In genomic region chr4:125709716-125710115, GRCm38 (mm10) we compare ENCODE assay signal across 25 mouse cellular contexts.
"Had no signal": no experiment of that assay in that cellular context is flagged by ENCODE, and none has a peak within 500 bp of the region (broad histone marks: within the 10 kb centered on the region; RNA-seq: fewer than 3 reads in every experiment).

No protein-coding gene starts in this region.

- H3K9ac ChIP-seq: heart, embryonic 12.5 days; hindbrain, embryonic 12.5 days; hindbrain, embryonic 14.5 days; intestine, embryonic 15.5 days; limb, embryonic 12.5 days; liver, embryonic 13.5 days; liver, embryonic 15.5 days; liver, postnatal 0 days had no signal

- ATAC-seq: hindbrain, embryonic 16.5 days; inflammation-experienced regulatory T-cells, adult 6 months; intestine, embryonic 15.5 days; intestine, postnatal 0 days; liver, postnatal 0 days had no signal

- H3K36me3 ChIP-seq: heart, embryonic 12.5 days; intestine, embryonic 15.5 days; limb, embryonic 10.5 days; limb, embryonic 12.5 days; liver, embryonic 13.5 days; liver, embryonic 15.5 days had no signal

- H3K4me1 ChIP-seq: intestine, embryonic 15.5 days; liver, embryonic 13.5 days; liver, embryonic 15.5 days had no signal

- H3K27ac ChIP-seq: gastrocnemius, adult 2 months; heart, adult 2 months; hindbrain, embryonic 12.5 days; hindbrain, embryonic 14.5 days; intestine, embryonic 15.5 days; layer of hippocampus, adult 2 months; left cerebral cortex, adult 2 months; limb, embryonic 10.5 days; limb, embryonic 12.5 days; liver, embryonic 13.5 days; liver, embryonic 15.5 days had no signal

- H3K4me3 ChIP-seq: gastrocnemius, adult 2 months; heart, adult 2 months; heart, embryonic 12.5 days; hindbrain, embryonic 12.5 days; intestine, embryonic 15.5 days; layer of hippocampus, adult 2 months; left cerebral cortex, adult 2 months; limb, embryonic 10.5 days; limb, embryonic 12.5 days; liver, embryonic 13.5 days; liver, embryonic 15.5 days had no signal

- H3K4me2 ChIP-seq: heart, embryonic 12.5 days; hindbrain, embryonic 12.5 days; hindbrain, embryonic 14.5 days; intestine, embryonic 15.5 days; limb, embryonic 12.5 days; liver, embryonic 11.5 days; liver, embryonic 13.5 days; liver, embryonic 15.5 days had no signal

- DNase-seq: gastrocnemius, adult 2 months; gastrocnemius, postnatal 10 days; gastrocnemius, postnatal 25 days; heart, adult 2 months; kidney, adult 18-20 months; kidney, adult 8-10 months; kidney, postnatal 10 days; kidney, postnatal 25 days; kidney, postnatal 4 days; liver; liver, embryonic 13.5 days; liver, postnatal 0 days had no signal

- H3K27me3 ChIP-seq: intestine, embryonic 15.5 days; liver, embryonic 13.5 days; liver, embryonic 15.5 days had no signal

- H3K9me3 ChIP-seq: heart, embryonic 12.5 days; hindbrain, embryonic 12.5 days; intestine, embryonic 15.5 days; limb, embryonic 10.5 days; limb, embryonic 12.5 days; liver, embryonic 13.5 days; liver, embryonic 15.5 days had no signal
